In genomic region chr9:14613308-14614204, GRCm38 (mm10) we compare ENCODE assay signal across 8 mouse cellular contexts. TPM values are rescaled to one million over a fixed set of nuclear protein-coding genes. Genes with fewer than 3 reads are reported as not detected.
A peak's percentile ranks its signal among the peaks of the same experiment; 100 is the strongest.
DNase-seq lines count a peak whose midpoint lies in the region; ATAC-seq and TF ChIP-seq lines count a peak whose summit lies in the region.

No protein-coding gene starts in this region.

- peak overlapping the region; percentile 68 for H3K4me2 ChIP-seq in lung, embryonic 14.5 days
- peak overlapping the region; percentile 73 for H3K4me2 ChIP-seq in forebrain, embryonic 14.5 days (ENCODE audit: low read length)
- H3K4me2 ChIP-seq in neural tube, embryonic 13.5 days = peak overlapping the region; percentile 81

- ATAC-seq in lung, embryonic 14.5 days (ENCODE audit: insufficient read depth) = no peak
- peak; percentile 11; the same call in 1 of the 2 replicates for ATAC-seq in forebrain, embryonic 14.5 days
- ATAC-seq in neural tube, embryonic 13.5 days (ENCODE audit: low read depth) = no peak
- ATAC-seq in cerebellum, adult (ENCODE audit: insufficient number of reproducible peaks, low FRiP score, low TSS enrichment) = no peak

- H3K36me3 ChIP-seq in lung, embryonic 14.5 days (ENCODE audit: insufficient read depth) = no peaks in the 10 kb centered on the region
- H3K36me3 ChIP-seq in forebrain, embryonic 14.5 days (ENCODE audit: control insufficient read depth, insufficient read depth, low read length) = no peaks in the 10 kb centered on the region
- no peaks in the 10 kb centered on the region for H3K36me3 ChIP-seq in neural tube, embryonic 13.5 days

- H3K4me3 ChIP-seq in lung, embryonic 14.5 days (ENCODE audit: low read depth, low read length) = peak overlapping the region; percentile 91
- H3K4me3 ChIP-seq in forebrain, embryonic 14.5 days (ENCODE audit: low read depth, low read length) = peak overlapping the region; percentile 72
- peak overlapping the region; percentile 79 for H3K4me3 ChIP-seq in neural tube, embryonic 13.5 days

- peak overlapping the region; percentile 89 for H3K9ac ChIP-seq in lung, embryonic 14.5 days
- peak overlapping the region; percentile 95 for H3K9ac ChIP-seq in forebrain, embryonic 14.5 days (ENCODE audit: low read length)
- peak overlapping the region; percentile 95 for H3K9ac ChIP-seq in neural tube, embryonic 13.5 days

- H3K27me3 ChIP-seq in lung, embryonic 14.5 days (ENCODE audit: insufficient read depth, low read length) = no peaks in the 10 kb centered on the region
- no peaks in the 10 kb centered on the region for H3K27me3 ChIP-seq in forebrain, embryonic 14.5 days (replicated peaks; ENCODE audit: control insufficient read depth, insufficient read depth, low read length)
- no peaks in the 10 kb centered on the region for H3K27me3 ChIP-seq in neural tube, embryonic 13.5 days

- peak; percentile 46 for DNase-seq in lung, embryonic 14.5 days
- no peak for DNase-seq in lung, postnatal 14 days
- peak; percentile 20 for DNase-seq in forebrain, embryonic 14.5 days (ENCODE audit: low spot score)
- peak; percentile 64 for DNase-seq in kidney, postnatal 10 days
- no peak for DNase-seq in left cerebral cortex, postnatal 10 days (ENCODE audit: extremely low spot score in 1 of 2, low spot score in 2 of 2)
- DNase-seq in right cerebral cortex, postnatal 14 days = no peak

- WGBS in lung, embryonic 14.5 days = 2% methylated on average over 15 of the region's 15 CpGs
- 5% methylated on average over 15 of the region's 15 CpGs for WGBS in forebrain, embryonic 14.5 days
- 12% methylated on average over 15 of the region's 15 CpGs for WGBS in neural tube, embryonic 13.5 days

- no peaks in the 10 kb centered on the region for H3K9me3 ChIP-seq in lung, embryonic 14.5 days (ENCODE audit: low read depth, low read length)
- no peaks in the 10 kb centered on the region for H3K9me3 ChIP-seq in forebrain, embryonic 14.5 days (replicated peaks; ENCODE audit: control insufficient read depth, low read length)
- no peaks in the 10 kb centered on the region for H3K9me3 ChIP-seq in neural tube, embryonic 13.5 days

- TF ChIP-seq CTCF in lung, embryonic 14.5 days (IDR thresholded peaks at IDR 0.05; ENCODE audit: low read depth) = no peak

- peak overlapping the region; percentile 94 for H3K27ac ChIP-seq in lung, embryonic 14.5 days (ENCODE audit: low read depth)
- peak overlapping the region; percentile 81 for H3K27ac ChIP-seq in forebrain, embryonic 14.5 days (ENCODE audit: low read depth, low read length)
- peak overlapping the region; percentile 84 for H3K27ac ChIP-seq in neural tube, embryonic 13.5 days (replicated peaks)

- intact Hi-C loops in left cerebral cortex, postnatal 10 days (cut with DNase I) = no loop called here

- peaks cover 17% of the 10 kb centered on the region; the same call in 1 of the 2 replicates for H3K4me1 ChIP-seq in lung, embryonic 14.5 days (ENCODE audit: insufficient read depth)
- peaks cover 26% of the 10 kb centered on the region for H3K4me1 ChIP-seq in forebrain, embryonic 14.5 days (ENCODE audit: control insufficient read depth, insufficient read depth, low read length)
- peaks cover 55% of the 10 kb centered on the region for H3K4me1 ChIP-seq in neural tube, embryonic 13.5 days (replicated peaks)

RNA-seq across cellular contexts. Expression of gene Amotl1, which starts 31.3 kb away (rescaled TPM):
- polyA plus RNA-seq in lung, embryonic 14.5 days (2014; fragmentation: Nextera tagmentation; extraction: Ambion mirVana) = 26.4 and 29.6 TPM in 2 replicates
- polyA plus RNA-seq in forebrain, embryonic 14.5 days (2014; fragmentation: Nextera tagmentation; extraction: Ambion mirVana) = 9.9 and 10.9 TPM in 2 replicates
- 8.0 and 9.3 TPM in 2 replicates for polyA plus RNA-seq in neural tube, embryonic 13.5 days (2015; fragmentation: Nextera tagmentation; extraction: Ambion mirVana)
- total RNA-seq in left cerebral cortex, postnatal 10 days (2021) = 10 to 100 TPM; 12.9 to 13.9 TPM

Comparison
In these comparisons a context has a peak if more than half of its experiments do, and no peak if none do; other contexts are left out.
1. DNase-seq: peak in lung, embryonic 14.5 days (single experiment), forebrain, embryonic 14.5 days (single experiment) and kidney, postnatal 10 days (single experiment); none in lung, postnatal 14 days (single experiment), left cerebral cortex, postnatal 10 days (0 of 2) and right cerebral cortex, postnatal 14 days (single experiment).
2. Peak in every context shown above with its lines, with median percentiles within 50 percentile points of each other: H3K27ac ChIP-seq, H3K4me2 ChIP-seq, H3K4me3 ChIP-seq and H3K9ac ChIP-seq.